Mouse (Mus musculus) bone marrow macrophage, adult 2 months (primary cell): ENCODE data around the gene Kctd15.

ENCODE experiments used
- CTCF ChIP-seq: IDR thresholded peaks from 2 replicates; pipeline ENCODE4 v1.5.1; 2012; ENCODE audit warnings: low read depth, mild to moderate bottlenecking, low read length, moderate library complexity
- POLR2A ChIP-seq: IDR thresholded peaks from 2 replicates; pipeline ENCODE4 v1.6.1; 2012; ENCODE audit warnings: mild to moderate bottlenecking, low read depth, low read length, borderline replicate concordance

DNA sequence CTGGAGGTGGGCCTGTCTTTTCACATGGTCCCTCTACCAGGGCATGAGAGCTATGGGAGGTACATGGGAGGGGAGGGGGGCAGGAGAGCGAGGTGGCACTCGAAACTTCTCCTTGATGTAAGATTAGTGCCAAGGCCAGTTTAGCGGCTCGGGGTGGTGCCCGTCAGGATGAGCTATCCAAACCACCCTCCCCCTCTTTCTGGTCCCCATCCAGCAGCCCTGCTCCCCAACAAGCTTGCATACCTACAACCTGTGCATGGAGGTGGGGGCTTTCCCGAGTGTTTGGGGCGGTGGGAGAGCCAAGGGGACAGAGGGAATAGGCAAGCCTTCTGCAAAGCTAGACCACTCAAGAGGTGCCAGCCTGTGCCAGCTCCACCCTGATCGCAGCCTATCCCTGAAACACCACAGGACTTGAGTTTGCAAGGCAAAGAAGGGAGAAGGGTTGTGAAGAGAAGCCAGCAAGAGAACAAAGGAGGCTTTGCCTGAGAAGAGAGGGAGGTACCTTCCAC, 26.8 kb downstream of the Kctd15 start:
- TF ChIP-seq CTCF, result no peak
- no peak for TF ChIP-seq POLR2A
